Mouse (Mus musculus): ENCODE measurements around the gene Vkorc1l1.

Vkorc1l1 gene

DNA sequence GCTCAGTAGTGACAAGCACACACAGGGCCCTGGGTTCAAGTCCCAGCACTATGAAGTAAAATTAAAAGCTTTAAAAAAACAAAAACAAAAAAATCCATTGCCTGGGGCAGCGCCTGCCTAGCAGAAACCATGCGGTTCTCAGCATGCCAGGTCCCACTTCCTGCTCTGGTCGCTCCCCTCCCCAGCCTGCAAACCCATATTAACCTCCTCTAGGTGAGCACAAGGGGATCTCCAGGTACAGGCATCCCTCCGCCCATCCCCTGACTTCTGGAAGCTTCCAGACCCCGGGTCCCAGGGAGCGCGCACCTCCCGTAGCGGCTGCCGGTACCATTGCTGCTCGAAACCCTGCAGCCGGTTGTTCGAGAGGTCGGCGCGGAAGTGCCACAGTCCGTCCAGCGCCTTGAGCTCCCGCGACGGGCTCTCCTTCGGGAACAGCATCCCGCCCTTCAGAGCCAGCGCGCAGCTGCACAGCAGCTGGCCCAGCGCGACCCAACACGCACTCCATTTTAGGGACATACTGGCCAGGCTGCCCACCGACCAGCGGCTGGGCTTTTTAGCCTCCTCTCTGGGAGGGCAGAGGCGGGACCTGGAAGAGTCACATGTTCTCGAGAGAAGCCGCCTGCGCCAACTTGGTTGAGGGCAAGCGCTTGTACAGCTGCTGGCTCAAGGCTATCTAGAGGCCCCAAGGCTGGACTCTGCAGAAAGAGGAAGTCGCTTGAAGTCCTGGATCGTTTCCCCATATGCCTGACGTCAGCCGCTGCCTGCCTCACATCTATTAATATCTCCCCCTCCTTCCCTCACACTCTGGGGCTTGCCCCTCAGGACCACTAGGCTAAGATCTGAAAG is 60.8 kb downstream of the Vkorc1l1 start, which contains the start of gene Gusb:
Gene Gusb (minus strand): TSS at position 749 of the 846 bp plus-strand sequence.
- DNase-seq (ENCODE audit: low spot score): peak; percentile 71

DNA sequence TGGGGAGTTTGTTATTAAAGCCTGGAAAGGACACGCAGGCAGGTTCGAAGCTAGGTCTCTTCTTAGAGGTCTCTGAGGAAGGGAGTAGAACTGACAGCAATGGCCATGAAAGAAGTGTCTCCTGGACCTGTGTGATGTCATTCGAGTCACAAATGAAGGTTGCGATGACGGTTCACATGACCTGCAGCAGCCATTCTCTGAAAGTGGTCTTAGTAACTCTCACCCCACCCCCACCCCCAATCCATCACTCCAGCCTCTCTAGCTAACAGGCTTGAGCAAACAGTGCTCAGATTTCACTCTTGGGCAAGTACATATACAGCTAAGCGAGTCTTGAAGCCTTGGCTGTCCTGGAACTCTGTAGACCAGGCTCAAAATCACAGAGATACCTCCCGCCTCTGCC is 61.5 kb downstream of the Vkorc1l1 start:
- DNase-seq (ENCODE audit: low spot score): no peak

DNA sequence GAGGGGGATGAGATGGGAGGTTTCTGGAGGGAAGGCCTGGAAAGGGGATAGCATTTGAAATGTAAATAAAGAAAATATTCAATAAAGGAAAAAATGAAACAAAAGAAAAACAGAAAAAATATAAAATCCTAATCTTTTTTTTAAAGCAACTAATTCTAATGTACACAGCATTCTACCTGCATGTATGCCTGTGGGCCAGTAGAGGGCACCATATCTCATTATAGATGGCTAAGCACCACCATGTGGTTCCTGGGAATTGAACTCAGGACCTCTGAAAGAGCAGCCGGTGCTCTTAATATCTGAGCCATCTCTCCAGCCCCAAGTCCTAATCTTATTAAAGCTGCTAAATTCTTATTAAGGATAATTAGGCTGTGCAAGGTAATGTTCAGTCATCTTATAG is 65.6 kb downstream of the Vkorc1l1 start:
- DNase-seq (ENCODE audit: low spot score): no peak

DNA sequence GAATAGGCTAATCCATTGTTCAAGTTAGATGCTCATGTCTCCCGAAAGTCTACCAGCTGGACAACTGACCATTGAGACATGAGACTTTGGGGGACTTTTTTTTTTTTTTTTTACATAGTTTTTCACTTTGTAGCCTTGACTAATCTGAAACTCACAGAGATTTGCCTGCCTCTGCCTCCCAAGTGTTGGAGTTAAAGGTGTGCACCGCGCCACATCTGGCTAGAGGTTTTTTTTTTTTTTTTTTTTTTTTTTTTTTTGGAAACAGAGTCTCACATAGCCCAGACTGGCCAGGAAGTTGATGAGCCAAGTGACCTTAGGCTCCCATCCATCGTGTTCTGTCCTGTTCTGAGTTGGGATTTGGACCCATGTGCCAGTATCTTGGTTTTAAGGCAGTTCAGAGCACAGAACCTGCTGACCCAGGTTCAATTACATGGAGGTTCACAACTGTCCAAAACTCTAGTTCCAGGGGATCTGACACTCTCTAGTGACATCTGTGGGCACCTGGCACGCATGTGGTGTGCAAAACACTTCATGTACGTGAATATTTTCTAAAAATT is 66.3 kb downstream of the Vkorc1l1 start:
- no peak for DNase-seq (ENCODE audit: low spot score)

DNA sequence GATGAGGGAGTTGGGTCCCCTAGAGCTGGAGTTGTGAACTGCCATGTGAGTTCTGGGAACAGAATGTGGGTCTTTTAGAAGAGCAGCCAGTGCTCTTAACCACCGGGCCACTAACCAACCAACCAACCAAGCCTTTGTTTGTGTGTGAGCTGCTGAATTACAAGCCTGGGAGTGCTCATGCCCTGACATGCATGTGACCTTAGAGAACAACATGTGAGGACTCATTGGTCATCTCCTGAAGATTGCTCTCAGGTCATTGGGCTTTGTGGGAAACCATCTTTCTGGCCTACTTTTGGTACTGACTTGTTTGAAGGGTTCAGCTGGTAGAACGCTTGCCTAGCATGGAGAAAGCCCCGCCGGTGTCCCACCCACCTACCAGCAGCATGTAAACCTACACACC is 68.0 kb downstream of the Vkorc1l1 start:
- no peak for DNase-seq (ENCODE audit: low spot score)

DNA sequence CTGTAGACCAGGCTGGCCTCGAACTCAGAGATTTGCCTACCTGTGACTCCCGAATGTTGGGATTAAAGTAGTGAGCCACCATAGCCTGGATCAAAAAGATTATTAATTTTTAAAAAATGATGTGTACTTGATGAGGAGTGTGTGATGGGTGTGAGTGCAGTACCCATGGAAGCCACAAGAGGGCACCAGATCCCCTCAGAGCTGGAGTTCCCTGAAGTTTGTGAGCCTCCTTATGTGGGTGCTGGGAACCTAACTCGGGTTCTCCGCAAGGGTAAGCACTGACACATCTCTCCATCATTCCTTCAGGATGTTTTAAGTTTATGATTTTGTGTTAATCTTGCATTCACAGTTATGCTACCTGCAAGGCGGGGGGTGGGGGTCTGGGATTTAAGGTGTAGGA is 69.2 kb downstream of the Vkorc1l1 start:
- DNase-seq (ENCODE audit: low spot score): no peak

DNA sequence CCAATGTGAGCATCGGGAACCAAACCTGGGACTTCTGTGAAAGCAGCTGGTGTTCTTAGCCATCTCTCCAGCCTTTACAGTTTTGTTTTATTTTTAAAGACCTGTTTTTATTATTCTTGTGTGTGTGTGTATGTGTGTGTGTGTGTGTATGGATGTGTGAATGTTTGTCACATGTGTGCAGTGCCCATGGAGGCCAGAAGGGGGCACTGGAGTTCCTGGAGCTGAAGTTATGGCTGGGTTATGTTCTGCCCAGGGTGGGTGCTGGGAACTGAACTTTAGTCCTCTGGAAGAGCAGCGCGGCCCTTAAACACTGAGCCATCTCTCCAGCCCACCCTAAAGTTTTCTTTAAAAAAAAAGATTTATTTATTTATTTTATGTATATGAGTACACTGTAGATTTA is 73.3 kb downstream of the Vkorc1l1 start:
- no peak for DNase-seq (ENCODE audit: low spot score)

DNA sequence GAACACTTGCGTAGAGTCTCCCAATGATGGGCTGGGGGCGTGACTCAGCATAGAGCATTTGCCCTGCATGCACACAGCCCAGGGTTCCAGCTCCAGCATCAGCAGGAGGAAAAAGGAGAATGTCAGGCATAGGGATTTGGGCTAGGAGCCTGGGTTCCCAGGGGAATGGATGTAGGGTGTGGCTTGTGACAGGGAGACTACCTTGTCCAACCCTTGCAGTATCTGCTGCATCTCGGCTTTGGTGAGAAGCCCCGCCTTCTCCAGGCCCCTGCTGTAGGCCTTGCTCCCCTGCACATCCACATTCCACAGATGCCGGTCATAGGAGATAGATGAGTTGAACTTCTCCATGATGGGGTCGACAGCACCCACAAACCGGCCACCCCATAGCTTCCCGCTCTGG is 77.7 kb downstream of the Vkorc1l1 start:
- DNase-seq (ENCODE audit: low spot score): no peak

DNA sequence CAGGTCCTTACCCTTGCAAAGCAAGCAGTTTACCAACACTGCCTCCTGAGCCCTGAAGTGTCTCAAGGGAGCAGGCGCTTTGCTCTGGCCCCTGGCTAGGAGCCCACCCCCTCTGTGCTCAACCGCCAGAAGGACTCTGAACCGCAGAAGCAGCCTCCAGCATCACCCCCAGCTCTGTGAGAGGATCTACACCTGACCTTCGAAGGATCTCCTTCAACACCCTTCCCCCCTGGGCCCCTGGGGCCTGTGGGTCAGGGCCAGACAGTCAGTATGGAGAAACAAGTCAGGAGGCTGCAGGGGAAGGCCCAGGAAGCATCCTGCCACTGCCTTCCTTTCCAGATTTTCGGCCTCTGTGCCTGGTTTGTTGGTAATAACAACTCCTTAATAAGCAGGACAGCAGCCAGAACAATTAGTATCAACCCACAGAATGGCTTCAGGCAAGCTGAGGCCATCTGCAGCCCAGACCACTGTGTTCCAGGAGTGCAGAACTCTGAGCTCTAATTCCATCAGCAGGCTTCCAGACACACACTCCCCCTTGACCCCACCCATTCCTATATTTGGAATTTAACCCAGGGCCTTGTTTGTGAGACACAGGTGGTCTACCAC is 79.7 kb downstream of the Vkorc1l1 start:
- no peak for DNase-seq (ENCODE audit: low spot score)

DNA sequence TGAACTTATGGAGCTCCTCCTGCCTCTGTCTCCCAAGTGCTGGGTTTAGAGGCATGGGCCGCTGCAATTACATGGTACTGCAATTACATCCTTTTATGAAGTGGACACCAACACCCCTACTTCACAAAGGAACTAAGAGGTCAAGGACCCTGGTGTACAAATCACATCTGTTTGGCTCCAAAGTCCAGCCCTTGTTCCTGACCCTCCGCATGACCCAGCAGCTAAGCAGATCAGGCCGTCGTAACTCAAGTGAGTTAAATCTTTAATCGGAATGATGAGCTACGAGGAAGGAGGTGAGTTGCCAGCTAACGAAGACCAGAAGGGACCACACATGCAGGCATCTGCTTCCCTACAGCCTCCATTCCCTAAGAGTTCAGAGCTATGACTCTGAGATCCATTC is 80.6 kb downstream of the Vkorc1l1 start:
- DNase-seq (ENCODE audit: low spot score): no peak

DNA sequence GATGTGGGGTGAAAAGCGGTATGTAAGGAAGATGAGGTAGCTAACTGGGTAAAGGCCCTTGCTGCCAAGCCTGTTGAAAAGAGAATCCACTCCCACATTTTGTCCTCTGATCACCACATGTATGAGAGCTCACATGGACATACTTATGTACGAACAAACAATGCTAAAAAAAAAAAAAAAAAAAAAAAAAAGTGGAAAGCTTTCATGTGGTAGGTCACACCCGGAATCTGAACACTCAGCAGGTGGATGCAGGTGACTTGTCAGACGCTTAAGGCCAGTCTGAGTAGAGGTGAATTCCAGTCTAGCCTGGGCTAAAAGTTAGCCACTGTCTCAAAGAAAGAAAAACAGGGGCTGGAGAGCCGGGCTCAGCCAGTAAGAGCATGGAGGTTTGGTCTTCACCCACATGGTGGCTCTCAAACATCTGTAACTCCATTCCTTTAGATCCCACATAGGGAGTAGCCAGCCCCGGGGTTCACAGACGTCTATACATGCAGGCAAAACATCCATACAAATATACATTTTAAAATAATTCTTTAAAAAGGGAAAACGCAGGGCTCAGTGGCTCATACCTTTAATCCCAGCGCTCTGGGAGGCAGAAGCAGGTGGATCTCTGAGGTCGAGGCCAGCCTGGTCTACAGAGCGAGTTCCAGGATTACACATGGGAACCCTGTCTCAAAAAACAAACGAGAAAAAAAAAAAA is 81.4 kb downstream of the Vkorc1l1 start:
- no peak for DNase-seq (ENCODE audit: low spot score)

DNA sequence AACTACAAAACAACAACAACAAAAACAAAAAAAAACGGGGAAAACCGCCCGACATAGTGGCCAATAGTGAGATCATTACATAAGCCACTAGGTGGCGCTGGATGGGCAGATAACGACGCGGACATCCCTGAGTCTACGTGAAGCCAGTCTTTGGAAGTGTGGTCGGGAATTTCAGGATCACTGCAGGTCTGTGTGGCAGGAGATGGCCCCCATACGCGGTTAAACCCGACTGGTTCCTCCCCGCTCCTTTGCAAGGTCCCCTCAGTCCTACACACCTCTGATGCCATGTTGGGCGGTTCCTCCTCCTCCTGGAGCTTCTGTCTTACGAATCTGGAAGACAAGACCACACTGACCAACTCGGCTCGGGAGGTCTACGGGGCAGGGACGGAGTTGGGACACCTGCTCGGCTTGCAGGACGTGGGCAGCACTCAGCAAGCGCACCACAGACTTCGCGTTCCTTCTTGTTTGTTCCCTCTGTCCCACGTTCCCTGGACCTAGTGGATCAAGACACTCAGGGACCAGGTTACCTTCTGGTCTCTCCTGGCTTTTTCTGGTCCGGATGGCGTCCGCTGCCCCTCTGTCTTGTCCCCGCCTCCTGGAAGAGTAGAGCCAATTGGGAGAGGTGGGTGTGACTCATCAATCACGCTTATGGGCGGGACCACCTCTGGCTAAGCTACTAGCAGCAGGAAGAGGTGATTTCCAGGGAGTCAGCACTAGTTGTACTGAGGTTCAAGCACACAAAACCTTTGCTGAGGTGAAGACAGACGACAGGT is 82.2 kb downstream of the Vkorc1l1 start:
- DNase-seq (ENCODE audit: low spot score): peak; percentile 76

DNA sequence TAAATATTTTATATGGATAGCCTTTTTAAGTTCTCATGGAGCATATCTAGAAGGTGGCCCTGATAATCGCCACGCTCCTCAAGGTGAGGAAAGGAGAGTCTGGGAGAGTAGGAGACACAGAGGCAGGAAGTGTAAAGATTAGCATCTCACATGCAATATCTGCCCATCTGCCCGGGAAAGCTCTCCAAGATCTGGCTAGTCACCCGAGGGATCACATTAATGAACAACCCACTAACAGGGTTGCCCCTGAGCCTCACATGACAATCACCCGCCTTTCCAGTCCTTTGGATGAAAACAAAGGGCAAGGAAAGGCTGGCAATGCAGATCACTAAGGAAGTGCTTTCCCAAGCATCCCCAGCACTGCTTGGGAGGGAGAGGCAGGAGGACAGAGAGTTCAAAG is 85.4 kb downstream of the Vkorc1l1 start:
- no peak for DNase-seq (ENCODE audit: low spot score)

DNA sequence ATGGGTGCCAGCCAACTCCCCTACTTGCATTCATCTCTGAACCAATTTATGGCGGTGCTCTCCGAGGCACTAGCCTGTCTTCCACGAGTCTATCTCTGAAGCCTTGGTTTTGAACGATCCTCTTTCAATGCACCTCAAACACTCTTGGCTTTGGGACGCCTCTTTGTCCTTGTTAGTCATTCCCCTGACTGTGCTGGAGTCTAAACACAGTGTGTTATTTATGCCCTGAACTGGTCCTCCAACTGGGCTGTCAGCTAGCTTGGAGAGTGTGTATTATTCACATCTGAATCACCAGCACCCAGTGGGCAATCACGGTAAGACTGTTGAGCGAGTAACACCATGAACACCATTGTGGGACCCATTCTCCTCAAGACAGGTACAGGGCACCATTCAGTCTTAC is 85.9 kb downstream of the Vkorc1l1 start:
- no peak for DNase-seq (ENCODE audit: low spot score)

DNA sequence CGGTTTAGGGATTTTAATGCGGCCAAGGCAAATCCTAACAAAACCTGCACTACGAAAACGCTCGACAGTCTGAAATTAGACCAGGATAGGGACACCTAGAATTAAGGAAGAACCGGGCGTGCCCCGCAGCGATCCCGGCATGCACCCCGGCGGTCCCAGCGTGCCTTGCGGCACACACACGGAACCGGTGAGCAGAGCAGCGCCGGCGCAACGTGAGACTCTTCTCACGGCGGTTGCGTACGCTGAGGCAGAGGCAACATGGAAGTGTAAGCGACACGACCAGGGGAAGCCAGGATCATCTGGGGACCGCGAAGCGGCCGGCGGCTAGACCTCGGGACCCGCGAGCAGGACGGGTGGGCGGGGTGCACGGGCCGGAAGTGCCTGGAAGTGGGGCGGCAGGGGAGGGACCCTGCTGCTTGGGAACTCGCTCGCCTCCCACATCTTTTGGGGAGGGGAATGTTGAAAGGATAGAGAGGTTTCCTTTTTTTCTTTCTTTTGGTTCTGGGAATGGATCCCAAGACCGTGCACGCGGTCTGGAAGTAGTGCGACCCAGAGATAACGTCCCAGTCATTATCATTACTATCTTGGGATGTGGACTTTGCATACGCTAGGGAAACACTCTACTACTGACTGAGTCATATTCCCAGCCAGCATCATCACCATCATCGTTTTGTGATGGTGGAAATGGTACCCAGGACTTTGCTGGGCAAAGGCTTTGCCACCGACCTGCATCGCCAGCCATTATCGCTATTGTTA is 87.5 kb downstream of the Vkorc1l1 start, which contains the start of the genes Asl and Crcp:
Gene Asl (minus strand): TSS at position 106 of the 756 bp plus-strand sequence.
Gene Crcp (plus strand): TSS at position 149 of the 756 bp plus-strand sequence.
- DNase-seq (ENCODE audit: low spot score): peak; percentile 55

DNA sequence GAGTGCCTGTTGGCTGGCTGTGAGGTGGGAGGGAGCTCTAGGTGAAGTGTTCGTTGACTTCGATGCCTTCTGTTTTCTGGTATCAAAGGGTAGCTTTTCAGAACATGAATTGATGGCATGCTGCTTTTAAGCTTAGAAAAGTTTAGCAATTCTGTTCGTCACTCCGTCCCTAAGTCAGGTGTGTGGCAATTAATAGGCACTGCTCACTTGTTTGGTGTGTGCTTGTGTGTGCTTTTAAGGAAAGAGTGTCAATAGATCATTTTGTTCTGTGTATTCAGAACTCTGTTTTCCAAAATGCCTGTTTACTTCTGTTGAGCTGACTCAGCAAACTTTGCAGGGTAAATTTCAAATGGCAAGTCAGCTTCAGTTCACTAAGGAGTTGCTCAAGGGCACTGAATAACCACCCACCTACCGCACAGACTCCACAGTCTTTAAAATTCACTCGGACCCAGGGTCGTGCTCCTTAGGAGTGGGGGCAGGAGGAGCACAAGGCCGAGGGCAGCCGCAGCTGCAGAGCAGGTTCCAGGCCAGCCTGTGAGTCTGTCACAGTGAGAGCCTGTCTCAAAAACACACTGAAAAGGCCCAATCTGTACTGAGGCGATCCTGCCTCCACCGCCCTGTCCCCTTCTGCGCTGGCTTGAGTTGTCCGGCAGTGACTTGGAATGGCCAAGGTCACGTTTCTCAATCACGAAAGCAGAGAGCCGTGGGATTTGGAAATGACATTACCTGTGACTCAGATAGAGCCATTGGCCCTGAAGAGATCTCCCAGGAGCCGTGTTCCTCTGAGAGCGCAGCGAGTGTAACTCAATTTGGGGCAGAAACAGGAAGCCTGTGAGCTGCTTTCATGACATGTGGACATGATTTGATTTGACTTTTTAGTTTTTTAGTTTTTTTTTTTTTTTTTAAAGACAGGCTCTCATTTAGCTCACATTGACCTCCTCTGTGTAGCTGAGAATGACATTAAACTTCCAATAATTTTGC is 89.9 kb downstream of the Vkorc1l1 start:
- DNase-seq (ENCODE audit: low spot score): no peak

DNA sequence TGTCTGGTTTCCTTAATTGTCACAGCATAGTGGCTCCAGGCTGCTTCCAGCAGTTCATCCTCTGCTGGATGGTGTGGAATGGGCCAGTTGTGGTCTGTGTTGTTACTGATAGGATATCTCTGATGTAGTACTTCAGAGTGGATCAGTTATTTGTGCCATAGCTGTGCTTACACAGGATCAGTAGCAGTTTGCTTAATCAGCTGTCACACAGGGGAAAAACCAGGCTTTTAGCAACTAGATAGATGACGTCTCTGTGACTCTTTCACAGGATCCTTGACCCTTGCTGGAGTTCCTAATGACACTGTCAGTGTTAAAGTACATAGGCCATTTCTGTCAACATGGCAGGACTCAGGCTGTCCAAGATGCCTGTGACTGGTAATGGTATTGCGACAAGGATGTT is 92.1 kb downstream of the Vkorc1l1 start:
- no peak for DNase-seq (ENCODE audit: low spot score)
